Mouse (Mus musculus) liver, adult 2 months (tissue): ENCODE results near the gene Atp2c2. TPM values are rescaled to one million over a fixed set of nuclear protein-coding genes. Genes with fewer than 3 reads are reported as not detected.

Experiments
- DNase-seq: peaks from one replicate; pipeline ENCODE4 v3.0.0-alpha.2; 2011; ENCODE audit warnings: low read depth, low spot score; ENCODE audit errors: extremely low read depth
- H3K27ac ChIP-seq: fragments of 200-500 bp; replicated peaks from 2 replicates; pipeline ENCODE4 v1.5.1; 2012; ENCODE audit warnings: low read depth, mild to moderate bottlenecking, control low read depth, inconsistent platforms, low read length; ENCODE audit not compliant: insufficient read depth
- H3K27me3 ChIP-seq: fragments of 200-500 bp; 2 replicates; pipeline ENCODE4 v1.6.1; 2012; ENCODE audit warnings: mild to moderate bottlenecking, moderate library complexity, low read length, inconsistent platforms; ENCODE audit not compliant: control insufficient read depth, insufficient read depth
- H3K36me3 ChIP-seq: fragments of 200-500 bp; 2 replicates; pipeline ENCODE4 v1.6.1; 2012; ENCODE audit warnings: low read length, inconsistent platforms; ENCODE audit not compliant: control insufficient read depth, insufficient read depth
- H3K4me1 ChIP-seq: fragments of 200-500 bp; 2 replicates; pipeline ENCODE4 v1.6.1; 2011; ENCODE audit warnings: low read length; ENCODE audit not compliant: control insufficient read depth, insufficient read depth
- H3K4me3 ChIP-seq: fragments of 200-500 bp; 2 replicates; pipeline ENCODE4 v1.5.1; 2011; ENCODE audit warnings: low read depth, mild to moderate bottlenecking, control low read depth, low read length, moderate library complexity; ENCODE audit not compliant: insufficient read depth
- H3K79me2 ChIP-seq: fragments of 200-500 bp; 2 replicates; pipeline ENCODE4 v1.6.1; 2012; ENCODE audit warnings: inconsistent platforms, mild to moderate bottlenecking, low read length, moderate library complexity; ENCODE audit not compliant: control insufficient read depth, insufficient read depth
- H3K9ac ChIP-seq: fragments of 200-500 bp; 2 replicates; pipeline ENCODE4 v1.6.1; 2012; ENCODE audit warnings: low read depth, mild to moderate bottlenecking, control low read depth, inconsistent platforms, low read length
- CTCF ChIP-seq: fragments of 200-500 bp; IDR thresholded peaks from 2 replicates; pipeline ENCODE4 v1.5.1; 2011; ENCODE audit warnings: low read depth, low read length, control low read depth
- POLR2A ChIP-seq: fragments of 200-500 bp; IDR thresholded peaks from 2 replicates; pipeline ENCODE4 v1.6.1; 2011; ENCODE audit warnings: low read length, control low read depth; ENCODE audit not compliant: insufficient read depth; ENCODE audit errors: extremely low read depth
- WGBS: fragments of 180-500 bp; shearing (Covaris S2); methylation state at CpG from one replicate; pipeline ENCODE4 v1.1.7; 2018; 5-methylcytosine and 5-hydroxymethylcytosine counted together
- polyA plus RNA-seq: library from polyadenylated mRNA; depleted of rRNA; stranded (reverse); fragments of >200 nt; gene quantifications from 2 replicates; pipeline ENCODE4 v1.2.3, GENCODE M21; 2012; rRNA removed
- total RNA-seq: library from RNA; depleted of rRNA; stranded (reverse); fragments of >200 nt; gene quantifications from 2 replicates; pipeline ENCODE4 v1.2.3, GENCODE M21; 2014; rRNA removed

The Atp2c2 gene
- not detected in 2 replicates for total RNA-seq
- 0.04 TPM in 1 of 2 replicates, not detected in the other for polyA plus RNA-seq

DNA sequence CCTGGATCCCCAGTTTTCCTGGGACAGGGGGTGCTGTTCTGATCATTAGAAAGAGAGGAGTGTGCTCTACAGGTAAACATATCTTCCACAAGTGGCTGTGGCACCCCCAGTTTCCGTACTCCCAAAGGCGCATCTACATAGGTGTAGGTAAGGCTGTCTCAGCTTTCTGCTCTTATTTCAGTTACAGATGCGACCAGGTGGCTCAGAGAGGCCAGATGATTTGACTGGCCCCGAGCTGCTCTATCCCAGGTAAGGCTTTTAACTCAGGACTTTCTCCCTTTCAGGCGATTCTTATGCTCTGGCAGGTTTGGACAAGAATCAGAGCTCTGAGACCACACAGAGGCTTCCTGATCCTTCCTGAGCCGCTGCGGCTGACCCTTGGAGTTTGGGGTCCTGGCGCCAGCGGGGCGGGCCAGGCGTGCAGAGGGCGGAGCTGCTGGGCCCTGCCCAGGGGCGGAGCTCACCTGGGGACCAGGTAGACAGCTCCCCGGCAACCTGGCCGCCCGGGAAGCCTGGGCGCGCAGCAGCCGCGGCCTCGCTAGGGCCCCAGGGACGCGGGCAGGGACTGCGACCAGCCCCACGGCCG lies at the start of gene Atp2c2:
Gene Atp2c2 (plus strand): TSS at position 461 of the 586 bp plus-strand sequence.
- Histone ChIP-seq H3K27ac (no peak within 1 kb of the TSS), H3K27me3 (no peaks in the 10 kb centered on the region), H3K4me3 (no peak within 1 kb of the TSS), H3K4me1 (peaks cover 3% of the 10 kb centered on the region; the same call in 1 of the 2 replicates), H3K79me2 (no peaks in the 10 kb centered on the region), H3K9ac (no peak within 1 kb of the TSS), H3K36me3 (no peaks in the 10 kb centered on the region)
- no peak for DNase-seq
- TF ChIP-seq CTCF (no peak), POLR2A (no peak)
- 28% methylated on average over 26 of the region's 26 CpGs for WGBS

DNA sequence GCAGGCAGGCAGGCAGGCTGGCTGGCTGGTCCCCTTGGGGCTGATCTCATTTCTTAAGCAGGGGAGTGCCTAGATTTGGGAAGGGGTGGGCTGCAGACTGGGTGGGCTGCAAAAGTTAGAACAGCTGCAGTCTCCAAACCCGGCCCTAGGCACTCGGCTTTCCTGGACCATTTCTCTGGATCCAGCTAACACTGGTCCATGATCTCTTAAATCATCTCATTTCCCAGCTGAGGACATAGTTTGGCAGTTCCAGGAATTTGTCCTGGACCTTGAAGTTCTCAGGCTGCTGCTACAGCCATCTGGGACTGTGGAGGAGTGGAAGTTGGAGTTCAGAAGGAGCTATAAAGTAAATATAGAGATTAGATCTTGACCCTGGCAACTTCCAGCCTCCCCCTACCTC lies 48.5 kb upstream of the Atp2c2 start:
- Histone ChIP-seq H3K36me3 (no peaks in the 10 kb centered on the region), H3K79me2 (no peaks in the 10 kb centered on the region), H3K4me1 (no peaks in the 10 kb centered on the region), H3K4me3 (no peak overlapping the region), H3K9ac (no peak overlapping the region), H3K27ac (no peak overlapping the region), H3K27me3 (no peaks in the 10 kb centered on the region)
- TF ChIP-seq CTCF (no peak), POLR2A (no peak)
- no peak for DNase-seq
- 61% methylated on average over 2 of the region's 2 CpGs for WGBS

DNA sequence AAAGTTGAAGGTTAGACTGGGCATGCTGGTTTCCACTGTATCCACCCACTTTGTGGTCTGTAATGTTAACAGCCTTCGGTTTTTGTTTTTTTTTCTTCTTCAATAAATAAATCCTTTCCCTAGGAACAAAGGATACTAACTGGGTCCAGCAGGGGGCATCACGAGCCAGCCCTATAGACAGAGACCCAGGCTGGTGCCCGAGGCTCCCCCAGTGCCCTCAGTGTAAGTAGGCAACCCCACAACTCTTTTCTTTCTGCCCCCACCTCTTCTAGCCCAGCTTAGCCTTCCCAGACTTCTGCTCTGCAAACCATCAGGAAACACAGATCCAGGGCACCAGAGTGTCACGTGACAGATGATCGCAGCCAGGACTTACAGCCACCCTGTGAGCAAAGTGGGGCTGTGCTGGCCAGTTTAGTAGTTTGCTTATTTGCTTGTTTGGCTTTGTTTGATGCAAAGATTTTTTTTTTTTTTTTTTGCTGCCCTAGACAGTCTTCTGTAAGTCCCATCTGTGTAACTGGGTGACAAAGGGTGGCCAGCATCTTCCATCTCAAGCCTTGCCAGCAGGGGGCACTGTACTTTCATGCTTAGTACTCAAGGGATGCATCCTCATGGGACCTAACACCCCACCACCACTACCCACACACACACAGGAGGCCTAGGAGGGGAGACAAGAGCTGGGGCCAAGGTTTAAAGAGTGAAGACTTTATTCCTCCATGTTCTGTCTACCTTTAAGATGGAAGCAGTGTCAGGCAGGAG lies 42.9 kb upstream of the Atp2c2 start:
- TF ChIP-seq POLR2A (no peak), CTCF (peak; percentile 62)
- no peak for DNase-seq
- no peak overlapping the region for H3K9ac ChIP-seq
- H3K4me3 ChIP-seq, result no peak overlapping the region
- no peaks in the 10 kb centered on the region for H3K36me3 ChIP-seq
- H3K27me3 ChIP-seq, result no peaks in the 10 kb centered on the region
- H3K27ac ChIP-seq, result no peak overlapping the region
- peaks cover 3% of the 10 kb centered on the region; the same call in 1 of the 2 replicates for H3K4me1 ChIP-seq
- 47% methylated on average over 5 of the region's 5 CpGs for WGBS
- H3K79me2 ChIP-seq, result no peaks in the 10 kb centered on the region

DNA sequence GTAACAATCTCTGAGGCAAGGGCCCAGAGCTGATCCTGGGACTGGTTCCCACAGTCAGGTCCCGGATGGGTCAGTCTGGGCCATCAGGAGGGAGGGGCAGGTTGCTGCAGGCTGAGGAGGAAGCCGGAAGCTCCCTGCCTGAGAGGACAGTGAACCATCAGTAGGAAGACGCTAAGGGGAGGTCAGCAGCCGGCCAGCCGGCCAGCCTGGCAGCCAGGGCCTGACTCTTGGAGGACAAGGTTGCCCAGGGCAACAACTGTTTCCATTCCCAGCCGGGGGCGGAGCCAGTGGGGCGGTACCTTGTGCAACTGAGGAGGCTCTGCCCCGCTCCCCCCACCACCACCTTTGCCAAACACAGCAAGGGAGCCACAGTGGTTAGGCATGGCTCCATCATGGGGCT lies 38.7 kb upstream of the Atp2c2 start:
- DNase-seq, result peak; percentile 49
- Histone ChIP-seq H3K4me1 (peaks cover 3% of the 10 kb centered on the region; the same call in 1 of the 2 replicates), H3K27ac (peak overlapping the region; percentile 44), H3K4me3 (no peak overlapping the region), H3K9ac (no peak overlapping the region), H3K36me3 (no peaks in the 10 kb centered on the region), H3K27me3 (no peaks in the 10 kb centered on the region), H3K79me2 (no peaks in the 10 kb centered on the region)
- no peak for TF ChIP-seq CTCF
- 26% methylated on average over 9 of the region's 9 CpGs for WGBS

DNA sequence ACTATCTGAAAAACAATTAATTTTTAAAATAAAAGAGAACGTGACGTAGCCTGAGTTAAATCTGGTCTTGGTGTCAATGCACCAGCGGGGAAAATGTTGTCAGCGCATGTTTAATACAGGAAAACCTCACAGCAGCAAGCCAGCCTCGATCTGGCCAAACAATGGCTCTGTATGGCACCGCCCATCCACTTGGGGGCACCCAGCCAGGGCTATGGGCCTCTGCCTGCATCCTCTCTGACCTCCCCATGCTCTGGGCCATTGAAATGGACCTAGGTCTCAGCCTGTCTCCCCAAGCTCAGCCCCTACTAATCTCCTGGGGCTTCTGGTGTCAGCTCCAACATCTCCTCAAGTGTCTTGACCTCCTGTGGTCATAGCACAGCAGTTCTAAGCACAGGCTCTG lies 37.9 kb upstream of the Atp2c2 start:
- peaks cover 3% of the 10 kb centered on the region; the same call in 1 of the 2 replicates for H3K4me1 ChIP-seq
- no peak overlapping the region for H3K4me3 ChIP-seq
- no peaks in the 10 kb centered on the region for H3K36me3 ChIP-seq
- TF ChIP-seq CTCF (no peak), POLR2A (no peak)
- 73% methylated on average over 6 of the region's 6 CpGs for WGBS
- no peaks in the 10 kb centered on the region for H3K79me2 ChIP-seq
- H3K9ac ChIP-seq, result no peak overlapping the region
- no peaks in the 10 kb centered on the region for H3K27me3 ChIP-seq
- peak overlapping the region; percentile 23 for H3K27ac ChIP-seq
- no peak for DNase-seq

DNA sequence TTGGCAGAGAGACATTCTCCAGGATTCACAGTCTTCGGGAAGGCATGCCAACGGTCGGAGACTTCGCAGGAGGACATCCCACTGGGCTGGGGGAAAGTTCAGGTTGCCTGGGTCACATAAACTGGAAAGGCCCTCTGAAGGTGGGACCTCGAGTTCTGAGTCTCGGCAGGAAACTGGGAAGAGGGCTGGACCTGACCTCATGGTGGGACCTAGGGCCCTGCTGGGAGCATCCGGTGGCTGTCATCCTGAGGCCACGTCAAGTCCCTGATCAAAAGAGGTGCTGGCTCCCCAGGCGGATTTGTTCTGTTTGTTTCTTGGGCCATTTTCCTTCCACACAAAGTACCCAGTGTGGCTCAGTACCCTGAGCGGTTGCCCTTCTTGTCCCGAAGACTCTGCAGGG lies 36.4 kb upstream of the Atp2c2 start:
- no peaks in the 10 kb centered on the region for H3K36me3 ChIP-seq
- peaks cover 3% of the 10 kb centered on the region; the same call in 1 of the 2 replicates for H3K4me1 ChIP-seq
- H3K4me3 ChIP-seq, result no peak overlapping the region
- no peaks in the 10 kb centered on the region for H3K27me3 ChIP-seq
- no peak overlapping the region for H3K27ac ChIP-seq
- H3K79me2 ChIP-seq, result no peaks in the 10 kb centered on the region
- TF ChIP-seq POLR2A (no peak), CTCF (no peak)
- H3K9ac ChIP-seq, result no peak overlapping the region
- WGBS, result 72% methylated on average over 11 of the region's 11 CpGs
- DNase-seq, result no peak
